Mouse (Mus musculus) left cerebral cortex, adult 18-20 months (tissue): ENCODE data around the gene Fndc1. TPM values are rescaled to one million over a fixed set of nuclear protein-coding genes. Genes with fewer than 3 reads are reported as not detected.

Experiments
- DNase-seq, 2 experiments: peaks; one replicate each; pipeline ENCODE4 v3.0.0; 2021 to 2022; ENCODE audit warnings: low spot score in 2 of 2, mixed read lengths in 1 of 2
- long read RNA-seq, 2 experiments: library from polyadenylated mRNA; stranded (forward); transcript quantifications; one replicate each; pipeline ENCODE4 v2.0.0; 2021
- total RNA-seq, 2 experiments: library from RNA; stranded (reverse); gene quantifications; 2 replicates each; pipeline ENCODE4 v1.2.3; 2021

Gene Fndc1
- 1 to 10 TPM; 4.5 to 4.6 TPM for total RNA-seq
- long read RNA-seq, experiment 1, partial matches to known transcripts: 1 of 4 reads
- long read RNA-seq, experiment 1, other reads (novel, unspliced or antisense): 3 of 4 reads
- long read RNA-seq, experiment 2, partial matches to known transcripts: 0 of 2 reads
- long read RNA-seq, experiment 2, other reads (novel, unspliced or antisense): 2 of 2 reads

DNA sequence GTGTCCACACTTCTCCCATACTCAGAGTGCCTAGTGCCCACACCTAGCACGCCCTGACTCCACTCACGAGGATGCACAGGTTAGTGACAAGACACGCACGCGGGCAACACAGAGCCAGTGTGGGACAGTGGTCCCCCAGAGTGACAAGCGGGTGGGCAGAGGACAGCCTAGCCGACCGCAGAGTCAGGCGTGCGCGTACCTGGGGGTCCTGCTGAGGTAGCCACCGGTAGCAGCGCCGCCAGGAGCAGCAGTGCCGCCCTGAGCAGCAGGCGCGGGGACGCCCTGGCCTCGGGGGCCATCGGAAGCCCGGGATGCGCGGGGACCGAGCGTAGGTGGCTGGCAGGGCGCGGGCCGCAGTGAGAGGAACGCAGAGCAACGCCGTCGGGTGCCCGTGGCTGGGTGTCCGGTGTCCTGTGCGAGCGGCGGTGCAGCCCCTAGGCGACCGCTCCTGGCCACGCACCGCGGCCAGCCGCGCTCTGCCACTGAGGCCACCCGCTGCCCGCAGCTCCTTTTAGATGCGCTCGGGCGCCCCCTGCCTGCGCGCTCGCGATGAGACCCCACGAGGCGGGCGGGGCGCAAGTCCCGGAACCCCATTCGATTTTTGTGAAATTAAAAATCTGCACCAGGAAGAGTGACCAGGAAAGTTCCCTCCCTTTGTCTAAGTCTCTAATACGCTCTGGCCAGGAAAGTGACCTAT, at the start of gene Fndc1:
Gene Fndc1, minus strand, starts transcription at position 484 of the 697 bp plus-strand sequence.
- peak; percentile 49 to 64 for DNase-seq

DNA sequence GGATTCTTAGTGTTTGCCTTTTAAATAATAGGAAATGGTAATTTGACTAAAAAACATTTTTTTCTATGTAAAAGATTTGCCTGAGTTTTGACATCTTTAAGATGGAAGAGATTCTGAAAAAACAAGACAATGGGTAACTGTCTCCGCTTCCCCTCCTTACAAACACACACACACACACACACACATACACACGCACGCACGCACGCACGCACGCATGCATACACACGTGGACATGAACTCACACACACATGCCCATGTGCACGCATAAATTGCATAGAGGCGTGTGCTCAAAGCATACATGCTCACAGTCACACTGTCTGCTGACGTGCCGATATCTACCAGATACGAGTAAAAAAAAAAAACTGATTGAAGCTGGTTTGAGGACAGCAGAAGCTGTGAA, 49.4 kb upstream of the Fndc1 start:
- DNase-seq: no peak

DNA sequence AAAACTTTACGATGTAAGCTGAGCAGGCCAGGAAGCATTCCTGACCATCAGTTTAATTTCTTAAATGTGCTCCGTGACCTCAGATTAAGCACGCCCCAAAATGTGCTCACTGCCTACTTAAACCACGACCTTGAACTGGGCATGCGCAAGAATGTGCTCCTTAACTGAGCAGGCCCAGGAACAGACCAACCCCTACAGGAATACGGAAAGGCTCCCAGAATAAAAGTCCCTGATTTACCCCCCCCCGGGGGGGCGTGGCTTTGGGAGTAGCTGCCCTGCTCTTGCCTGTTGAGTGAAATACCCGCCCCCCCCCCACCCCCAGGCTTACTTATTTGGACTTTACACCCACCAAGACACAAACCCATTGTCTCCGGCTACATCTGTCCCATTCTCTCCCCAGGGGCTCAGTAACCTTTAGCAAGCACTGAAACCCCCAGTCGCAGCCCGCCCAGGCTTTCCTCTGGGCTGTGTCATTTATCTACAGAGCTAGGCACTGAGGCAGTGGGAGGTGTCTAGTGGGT, 48.9 kb upstream of the Fndc1 start:
- no peak for DNase-seq

DNA sequence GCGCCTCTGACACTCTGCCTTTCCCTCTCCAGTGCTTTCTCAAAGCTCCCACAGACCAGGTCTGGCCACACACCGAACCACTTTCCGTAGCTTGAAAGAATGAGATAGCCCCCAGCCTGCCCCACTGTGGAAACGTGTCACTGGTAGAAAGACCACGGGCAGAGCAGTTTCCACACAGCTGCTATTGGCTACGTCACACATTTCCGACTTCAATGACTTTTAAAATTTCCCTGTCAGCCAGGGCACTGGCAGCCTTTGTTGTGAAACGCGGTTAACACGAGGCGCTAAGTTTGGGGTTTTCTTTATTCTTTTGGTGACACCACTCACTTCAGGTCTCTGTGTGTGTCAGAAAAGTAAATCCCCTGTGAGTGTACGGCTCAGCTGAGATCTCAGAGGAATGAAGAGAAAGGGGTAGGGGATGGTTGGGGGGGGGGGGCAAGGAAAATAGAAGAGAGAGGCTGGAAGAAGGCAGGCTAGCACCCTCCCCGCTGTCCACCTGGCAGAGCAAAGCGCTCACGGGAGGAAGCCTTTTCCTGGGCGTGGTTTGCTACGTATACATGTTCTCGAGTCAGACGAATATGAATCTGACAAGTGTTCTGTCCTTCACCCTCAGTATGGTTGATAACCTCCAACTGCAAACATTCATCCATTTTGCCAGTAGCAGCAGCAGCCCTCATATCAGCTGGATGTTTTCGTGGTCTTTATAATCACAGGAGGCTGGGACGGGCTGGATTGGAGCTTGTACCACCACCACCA, 47.9 kb upstream of the Fndc1 start:
- DNase-seq: no peak

DNA sequence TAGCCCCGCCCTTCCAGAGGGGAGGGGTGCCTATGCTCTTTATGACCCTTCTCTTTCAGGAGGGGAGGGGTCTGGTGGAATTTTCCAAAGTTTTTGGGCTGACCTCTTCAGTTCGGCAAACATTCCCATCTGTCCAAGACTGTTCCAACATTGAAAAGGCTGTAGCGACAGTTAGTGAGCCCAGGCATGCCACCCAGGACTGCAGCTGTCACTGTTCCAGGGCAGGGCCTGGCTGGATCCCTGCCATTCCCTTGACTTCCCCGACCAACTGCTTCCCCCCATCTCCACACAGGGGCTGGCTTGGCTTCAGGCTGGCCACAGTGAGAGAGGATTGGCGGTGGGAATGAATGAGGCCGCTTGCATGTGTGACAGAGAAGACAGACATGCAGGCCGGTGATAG, 46.3 kb upstream of the Fndc1 start:
- DNase-seq: no peak

DNA sequence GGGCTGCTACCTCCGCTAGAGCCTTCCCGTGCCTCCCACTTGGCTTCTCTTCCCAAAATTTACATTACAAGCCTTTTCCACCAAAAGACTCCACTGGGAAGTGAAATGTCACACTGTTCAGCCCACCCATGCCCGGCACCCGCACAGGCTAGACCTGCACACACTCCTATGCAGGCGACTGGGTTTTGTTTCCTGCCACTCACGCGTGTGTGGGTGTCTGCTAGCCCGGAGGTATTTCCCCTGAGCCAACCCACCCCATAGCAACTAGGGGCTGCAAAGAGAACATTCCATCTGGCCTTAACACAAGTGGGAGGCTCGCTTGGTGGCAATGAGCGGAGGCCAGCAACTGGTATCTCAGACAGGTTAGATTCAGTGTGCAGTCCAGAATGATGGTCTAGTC, 44.7 kb upstream of the Fndc1 start:
- peak in 1 of 2 experiments; percentile 27 for DNase-seq

DNA sequence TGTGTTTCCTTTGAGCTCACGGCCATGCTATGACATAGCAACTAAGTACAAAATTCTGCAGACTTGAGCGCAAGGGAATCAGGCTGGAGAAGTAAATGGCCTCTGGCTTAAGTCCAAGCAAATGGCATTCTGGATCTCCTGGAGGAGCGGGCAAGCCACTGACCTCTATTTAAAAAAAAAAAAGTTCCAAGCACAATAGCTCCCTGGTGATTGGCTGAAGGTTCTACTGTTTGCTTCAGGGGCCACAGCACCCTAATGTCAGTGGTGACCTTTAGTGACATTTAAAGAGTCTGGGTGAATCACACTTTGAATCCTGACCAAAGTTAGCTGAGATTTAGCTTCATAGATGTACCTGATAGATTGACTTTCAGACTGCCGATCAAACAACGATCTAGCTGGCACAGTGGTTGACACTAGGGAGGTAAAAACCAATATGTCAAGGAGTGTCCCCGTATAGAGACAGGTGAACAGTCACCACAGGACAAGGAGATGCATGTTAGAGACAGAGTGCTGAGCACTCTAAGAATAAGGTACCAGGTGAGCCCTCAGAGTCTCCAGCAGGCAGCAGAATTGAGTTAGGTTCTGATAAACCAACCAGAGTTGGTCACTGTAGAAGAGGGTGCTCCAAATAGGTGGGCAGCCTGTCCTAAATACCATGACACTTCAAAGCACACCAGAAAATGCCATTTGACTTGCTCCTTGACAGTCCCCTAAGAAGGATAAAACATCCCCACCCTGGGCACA, 43.9 kb upstream of the Fndc1 start:
- no peak for DNase-seq

DNA sequence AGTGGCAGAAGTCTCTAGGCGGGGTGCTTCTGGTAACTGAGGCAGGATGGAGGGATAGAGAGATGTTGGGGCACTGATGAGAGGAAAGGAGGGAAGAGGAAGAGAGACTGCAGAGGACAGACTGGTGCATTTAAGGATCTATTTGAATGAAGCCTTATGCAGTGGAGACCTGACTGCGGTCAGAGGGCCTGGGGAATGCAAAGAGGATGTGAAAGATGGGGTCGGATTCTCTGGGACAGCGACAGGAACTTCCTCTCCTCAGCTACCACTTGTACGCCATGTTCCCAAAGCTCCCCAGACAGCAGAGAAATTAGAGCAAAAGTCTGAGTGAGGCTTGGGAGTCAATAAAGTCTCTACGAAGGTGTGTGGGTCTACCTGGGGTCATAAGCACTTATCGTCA, 42.0 kb upstream of the Fndc1 start:
- no peak for DNase-seq

DNA sequence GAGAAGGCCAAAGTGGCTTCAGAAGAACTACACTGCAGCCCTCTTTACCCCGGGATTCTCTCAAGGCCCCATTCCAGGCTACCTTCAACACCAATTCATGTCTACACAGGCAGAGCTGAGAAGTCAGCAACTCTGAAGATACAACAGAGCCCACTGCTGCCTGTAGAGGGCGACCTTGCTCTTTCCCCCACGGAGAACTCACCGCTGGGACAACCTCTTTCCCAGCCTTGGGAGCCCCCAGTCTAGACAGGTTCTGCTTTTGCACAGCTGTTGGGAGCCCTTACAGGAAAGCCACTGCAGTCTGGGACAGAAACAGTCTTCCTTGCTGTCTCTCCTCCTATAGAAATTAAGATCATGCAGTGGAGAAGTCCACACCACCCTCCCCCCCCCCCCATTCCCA, 41.5 kb upstream of the Fndc1 start:
- DNase-seq: peak; percentile 65 to 75

DNA sequence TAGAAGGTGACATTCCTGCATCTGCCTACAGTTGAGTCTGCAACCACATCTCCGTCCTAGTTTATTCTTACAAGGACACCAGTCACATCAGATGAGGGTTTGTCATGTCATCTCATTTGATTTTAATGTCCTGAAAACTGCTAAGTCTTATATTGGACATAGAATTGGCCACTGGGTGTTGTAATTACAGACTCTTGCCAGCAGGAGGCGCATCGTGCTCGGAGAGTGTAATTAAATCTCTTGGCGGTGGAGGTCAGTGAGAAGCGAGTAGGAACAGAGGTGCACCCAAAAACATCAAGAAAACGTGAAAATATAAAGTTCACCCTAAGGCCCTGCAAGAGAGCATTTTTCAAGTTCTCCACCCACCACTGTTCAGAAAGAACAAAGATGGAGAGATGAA, 37.6 kb upstream of the Fndc1 start:
- peak in 1 of 2 experiments; percentile 13 for DNase-seq

DNA sequence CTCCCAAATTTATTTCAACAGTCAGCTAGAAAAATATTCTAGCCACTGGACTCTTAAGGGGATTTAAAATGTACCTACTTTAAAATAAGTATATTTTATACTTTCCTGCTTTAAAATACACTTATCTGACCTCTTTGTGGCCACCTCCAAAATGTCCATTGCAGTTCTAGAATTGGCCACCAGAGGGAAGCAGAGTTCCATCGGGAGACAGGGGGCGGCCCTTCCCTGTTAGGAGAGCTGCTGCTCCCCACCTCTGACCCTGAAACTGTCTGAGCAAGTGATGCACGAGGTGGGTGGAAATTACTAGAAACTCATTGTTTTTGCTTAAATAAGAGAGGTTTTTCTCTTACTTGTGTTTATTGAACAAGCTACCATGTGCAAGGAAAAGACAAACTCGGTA, 36.6 kb upstream of the Fndc1 start:
- peak; percentile 50 to 80 for DNase-seq

DNA sequence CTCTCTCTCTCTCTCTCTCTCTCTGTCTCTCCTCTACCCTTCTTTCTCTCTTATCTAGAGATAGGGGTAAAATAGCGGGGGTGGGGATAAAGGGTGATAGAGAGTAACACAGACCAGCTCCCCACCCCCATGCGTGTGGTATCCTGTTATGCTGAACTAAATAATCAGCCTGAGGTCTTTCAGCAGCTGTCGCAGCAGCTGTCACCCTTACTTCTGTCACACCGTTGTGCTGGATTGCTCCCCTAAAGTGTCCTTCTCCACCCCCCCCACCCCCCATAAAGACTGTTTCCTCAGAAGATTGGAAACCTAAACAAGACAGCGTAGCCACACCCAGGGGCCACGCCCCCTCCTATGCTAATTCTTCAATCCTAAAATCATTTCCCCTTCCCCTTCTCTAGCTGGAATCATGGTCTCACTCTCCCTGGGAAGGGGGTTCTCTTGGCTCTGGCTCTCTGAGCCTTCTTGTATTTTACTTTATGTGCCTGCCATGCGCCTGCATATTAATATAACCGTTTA, 33.8 kb upstream of the Fndc1 start:
- DNase-seq: no peak

DNA sequence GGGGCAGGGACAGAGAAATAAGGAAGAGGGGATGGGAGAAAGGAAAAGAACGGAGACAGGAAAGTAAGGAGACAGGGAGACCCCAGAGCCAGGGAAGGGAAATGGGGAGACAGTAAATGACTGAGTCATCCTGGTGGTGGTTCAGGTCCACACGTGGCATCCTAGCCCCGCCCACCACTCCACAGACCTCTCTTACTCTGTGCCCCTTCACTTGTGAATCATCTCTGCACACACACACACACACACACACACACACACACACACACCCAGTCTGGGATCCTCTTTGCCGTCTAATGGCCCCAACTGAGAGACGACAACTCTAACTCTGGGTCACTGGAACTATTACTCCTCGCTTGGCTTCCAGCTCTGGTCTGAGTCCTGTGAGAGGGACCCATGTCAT, 30.6 kb upstream of the Fndc1 start:
- DNase-seq: no peak

DNA sequence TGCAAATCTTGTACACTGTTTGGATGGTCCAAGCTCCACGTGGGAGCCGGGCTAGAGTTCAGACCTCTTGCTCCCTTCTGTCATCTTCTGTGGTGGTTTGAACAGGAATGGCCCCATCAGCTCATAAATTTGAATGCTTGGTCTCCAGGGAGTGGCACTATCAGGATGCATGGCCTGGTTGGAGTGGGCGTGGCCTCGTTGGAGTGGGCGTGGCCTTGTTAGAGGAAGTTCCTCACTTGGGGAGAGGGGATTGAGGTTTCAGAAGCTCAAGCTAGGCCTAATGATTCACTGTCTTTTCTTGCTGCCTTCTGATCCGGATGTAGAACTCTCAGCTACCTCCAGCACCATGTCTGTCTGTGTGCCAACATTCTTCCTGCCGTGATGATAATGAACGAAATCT, 28.7 kb upstream of the Fndc1 start:
- DNase-seq: no peak

DNA sequence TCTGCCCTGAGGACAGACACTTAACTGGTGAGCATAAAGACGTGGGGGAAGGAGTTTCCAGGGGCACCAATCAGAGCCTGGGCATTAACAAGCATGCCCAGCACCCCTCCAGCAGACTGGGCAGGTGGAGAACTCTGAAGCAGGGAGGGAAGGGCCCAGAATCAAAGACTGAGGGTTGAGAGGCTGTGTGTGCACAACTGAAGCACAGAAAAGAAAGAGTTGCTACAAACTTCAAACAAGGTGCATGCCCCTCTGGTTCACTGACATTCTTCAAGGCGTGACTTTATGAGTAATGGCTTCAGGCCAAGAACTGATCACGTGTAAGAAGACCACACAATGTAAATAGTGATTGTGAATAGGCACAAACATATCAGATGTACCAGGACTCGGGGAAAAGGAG, 24.9 kb upstream of the Fndc1 start:
- no peak for DNase-seq

DNA sequence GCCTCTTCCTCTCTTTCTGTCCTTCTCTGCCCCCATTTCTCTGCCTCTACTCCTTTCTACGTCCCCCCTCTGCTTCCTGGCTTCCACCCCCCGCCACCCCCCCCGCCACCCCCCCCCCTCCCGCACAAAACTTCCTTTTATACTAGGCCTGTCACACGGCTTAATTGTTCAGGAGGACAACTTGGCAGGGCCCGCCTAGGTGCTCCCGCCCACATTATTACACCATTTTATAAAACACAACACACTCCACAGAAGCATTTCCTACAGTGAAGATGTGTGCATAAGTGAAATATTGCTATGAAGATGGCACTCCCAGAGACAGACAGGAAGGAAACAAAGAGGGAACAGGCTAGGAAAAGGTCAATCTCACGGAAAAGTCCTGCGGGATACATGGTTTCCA, 24.4 kb upstream of the Fndc1 start:
- DNase-seq: no peak

DNA sequence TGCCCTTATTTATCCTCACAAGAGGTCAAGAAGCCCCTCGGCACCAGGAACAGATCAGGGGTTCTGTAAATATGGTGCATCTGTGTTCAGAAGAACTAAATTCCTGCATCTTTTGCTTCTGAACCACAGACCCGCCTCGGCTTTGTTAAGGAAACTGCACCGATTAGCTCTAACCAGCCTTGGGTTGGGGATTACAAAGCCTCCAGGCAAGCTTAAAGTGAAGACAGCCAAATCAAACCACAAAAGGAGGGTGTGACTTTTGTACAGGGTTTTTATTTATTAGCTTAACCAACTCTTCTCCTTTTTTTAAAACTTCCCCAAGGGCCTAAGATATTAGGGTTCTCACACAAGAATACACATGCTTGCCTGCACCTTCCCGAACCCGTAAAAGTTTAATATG, 23.1 kb upstream of the Fndc1 start:
- DNase-seq: no peak

DNA sequence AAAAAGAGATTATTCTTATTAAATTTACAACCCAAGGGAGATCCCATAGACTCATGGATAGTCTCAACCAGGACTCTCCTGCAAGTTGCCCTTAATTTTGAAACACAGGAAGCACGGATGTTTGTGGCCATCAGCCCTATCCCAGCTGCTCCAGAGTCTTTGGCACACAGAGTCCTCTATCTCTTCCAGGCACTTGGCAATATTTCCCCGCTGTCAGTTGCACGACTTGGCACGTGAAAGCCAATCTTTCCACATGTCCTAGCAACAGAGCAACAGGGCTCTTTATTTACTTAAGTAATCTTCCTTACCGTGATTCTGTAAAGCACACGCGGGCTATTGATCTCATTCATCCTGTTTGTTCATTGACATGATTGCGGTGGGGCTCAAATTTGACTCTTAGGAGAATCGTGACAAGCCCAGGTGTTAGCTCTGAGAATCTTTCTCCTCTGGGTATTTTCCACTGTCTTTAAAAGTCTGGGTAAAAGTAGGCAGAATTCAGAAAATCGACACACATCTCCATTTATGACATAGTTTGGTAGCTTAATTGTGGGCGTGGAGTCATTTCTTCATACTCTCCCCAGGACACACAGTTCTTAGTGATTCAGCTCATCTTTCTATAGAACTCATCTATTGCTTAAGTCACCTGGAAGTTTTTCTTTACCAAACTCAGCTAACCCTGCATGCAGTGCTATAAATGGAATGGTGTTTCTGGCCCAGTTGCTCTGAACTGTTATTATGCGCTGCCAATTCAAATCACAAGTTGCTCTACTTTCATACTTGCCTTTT, 13.6 kb upstream of the Fndc1 start:
- DNase-seq: no peak

DNA sequence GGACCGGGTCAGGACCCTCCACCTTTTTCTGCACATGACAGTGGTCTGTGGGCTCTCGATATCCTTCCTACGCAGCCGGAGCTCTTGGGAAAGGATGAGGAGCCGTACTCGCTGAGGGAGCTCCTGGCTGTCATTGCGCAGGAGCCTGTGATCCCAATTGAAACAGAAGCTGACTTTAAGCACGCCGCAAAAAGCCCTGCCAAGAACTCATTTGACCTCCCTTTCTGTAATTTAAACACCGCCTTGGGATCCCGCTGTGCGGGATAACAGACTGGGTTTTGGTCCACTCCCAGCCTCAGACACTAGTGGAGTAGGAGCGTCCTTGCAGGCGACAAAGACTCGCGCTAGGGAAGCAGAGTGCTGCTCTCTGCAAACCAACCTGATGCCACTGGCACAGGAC, 484 bp upstream of the Fndc1 start:
- DNase-seq: no peak

DNA sequence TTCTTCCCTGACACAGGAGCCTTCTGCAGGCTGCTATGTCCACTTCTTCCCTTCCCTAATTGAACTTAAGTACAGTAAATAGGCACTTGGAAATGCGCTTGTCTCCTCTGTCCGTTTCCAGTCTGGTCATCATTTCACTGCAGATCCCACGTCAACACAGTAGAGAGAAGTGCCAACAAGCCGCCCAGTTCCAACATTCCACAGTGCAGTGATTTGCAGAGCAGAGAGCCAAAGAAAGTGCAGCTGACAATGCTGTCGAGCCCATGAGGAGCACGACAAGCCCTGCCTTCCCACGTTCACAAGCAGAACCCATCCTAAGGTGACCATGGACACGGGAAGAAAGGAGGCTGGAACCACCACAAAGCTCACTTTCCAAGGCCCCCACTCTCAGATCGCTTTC, 1.7 kb downstream of the Fndc1 start:
- DNase-seq: no peak
